Mouse (Mus musculus) heart, embryonic 14.5 days (tissue): ENCODE results near the gene Rnf24. TPM values are rescaled to one million over a fixed set of nuclear protein-coding genes. Genes with fewer than 3 reads are reported as not detected.
"Not testable (repeated sequence)": the region's sequence is repeated elsewhere in the genome, so short reads cannot be mapped to it uniquely, and the experiment has no call there.

Experiments
- ATAC-seq: fragments of 200-750 bp; cut with Nextera tagmentation; 2 replicates; pipeline ENCODE4 v1.8.0; 2017; ENCODE audit warnings: low read depth, moderate TSS enrichment; ENCODE audit not compliant: insufficient number of reproducible peaks, insufficient read depth, low FRiP score
- H3K27ac ChIP-seq, 2 experiments: fragments of 200-500 bp in 1 of 2; fragments of 300-500 bp in 1 of 2; sonication (generic) in 1 of 2; replicated peaks in 1 of 2; 2 replicates each; pipeline ENCODE4 v1.5.1; 2012 to 2014; ENCODE audit warnings: low read depth in 2 of 2, low read length in 2 of 2, control low read depth in 1 of 2, mild to moderate bottlenecking in 1 of 2, mixed read lengths in 1 of 2; ENCODE audit not compliant: control insufficient read depth in 1 of 2, insufficient read depth in 1 of 2
- H3K27me3 ChIP-seq: fragments of 300-500 bp; sonication (generic); 2 replicates; pipeline ENCODE4 v1.6.1; 2014; ENCODE audit warnings: mild to moderate bottlenecking, low read length, control low read depth; ENCODE audit not compliant: control insufficient read depth, insufficient read depth
- H3K36me3 ChIP-seq: fragments of 300-500 bp; sonication (generic); 2 replicates; pipeline ENCODE4 v1.6.1; 2014; ENCODE audit warnings: mild to moderate bottlenecking, control low read depth, low read length, mixed read lengths; ENCODE audit not compliant: control insufficient read depth, insufficient read depth
- H3K4me1 ChIP-seq, 2 experiments: fragments of 200-500 bp in 1 of 2; fragments of 300-500 bp in 1 of 2; sonication (generic) in 1 of 2; 2 replicates each; pipeline ENCODE4 v1.6.1; 2012 to 2014; ENCODE audit warnings: low read length in 2 of 2, control low read depth in 1 of 2, mixed read lengths in 1 of 2; ENCODE audit not compliant: control insufficient read depth in 2 of 2, insufficient read depth in 2 of 2
- H3K4me2 ChIP-seq: fragments of 300-500 bp; sonication (generic); 2 replicates; pipeline ENCODE4 v1.6.1; 2014; ENCODE audit warnings: mild to moderate bottlenecking, low read length
- H3K4me3 ChIP-seq, 2 experiments: fragments of 200-500 bp in 1 of 2; fragments of 300-500 bp in 1 of 2; sonication (generic) in 1 of 2; 2 replicates each; pipeline ENCODE4 v1.5.1; 2012 to 2014; ENCODE audit warnings: low read length in 2 of 2, mild to moderate bottlenecking in 2 of 2, control low read depth in 1 of 2, low read depth in 1 of 2, moderate library complexity in 1 of 2; ENCODE audit not compliant: control insufficient read depth in 1 of 2, insufficient read depth in 1 of 2
- H3K9ac ChIP-seq: fragments of 300-500 bp; sonication (generic); 2 replicates; pipeline ENCODE4 v1.6.1; 2014; ENCODE audit warnings: mild to moderate bottlenecking, low read length
- H3K9me3 ChIP-seq: fragments of 300-500 bp; sonication (generic); 2 replicates; pipeline ENCODE4 v1.6.1; 2016; ENCODE audit warnings: low read length, control low read depth; ENCODE audit not compliant: control insufficient read depth
- WGBS: fragments of 180-500 bp; shearing (Covaris S2); extraction: QIAGEN DNeasy Blood & Tissue Kit; methylation state at CpG from one replicate; pipeline ENCODE4 v1.1.7; 2014; 5-methylcytosine and 5-hydroxymethylcytosine counted together
- polyA plus RNA-seq: library from polyadenylated mRNA; unstranded; fragments of >200 nt; fragmentation: Nextera tagmentation; extraction: Ambion mirVana; gene quantifications from 2 replicates; pipeline ENCODE4 v1.2.1, GENCODE M21; 2014

Rnf24 gene
- polyA plus RNA-seq, 1 experiment from 2014 or later = 2.0 TPM

GRCm38 (mm10) chr2:131337602-131338001, 15.1 kb downstream of the Rnf24 start:
- Histone ChIP-seq H3K27ac (no peak overlapping the region), H3K27me3 (no peaks in the 10 kb centered on the region), H3K4me1 (no peaks in the 10 kb centered on the region), H3K4me3 (no peak overlapping the region), H3K36me3 (no peaks in the 10 kb centered on the region), H3K9me3 (peaks cover 3% of the 10 kb centered on the region; the same call in 1 of the 2 replicates), H3K9ac (no peak overlapping the region), H3K4me2 (no peak overlapping the region)
- no peak for ATAC-seq
- WGBS = 85% methylated on average over 6 of the region's 6 CpGs

DNA sequence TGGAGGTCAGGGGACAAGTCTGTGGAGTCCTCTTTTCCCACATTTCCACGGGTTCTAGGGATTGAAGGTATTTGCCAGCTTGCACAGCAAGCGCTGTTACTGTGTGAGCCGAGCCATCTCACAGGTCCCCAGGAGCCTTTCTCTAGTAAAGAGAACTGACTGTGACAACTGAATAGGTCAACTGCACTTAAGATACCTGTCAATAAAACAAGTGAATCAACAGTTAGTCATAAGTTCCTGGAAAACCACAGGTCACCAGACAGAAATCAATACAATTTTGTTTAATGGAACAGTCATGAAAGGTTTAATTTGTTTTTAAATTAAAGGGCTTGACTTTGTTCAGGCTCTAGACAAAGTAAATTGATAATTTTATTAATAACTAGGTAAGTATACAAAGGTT, 22.1 kb downstream of the Rnf24 start:
- H3K9ac ChIP-seq = no peak overlapping the region
- H3K27me3 ChIP-seq = no peaks in the 10 kb centered on the region
- H3K36me3 ChIP-seq = no peaks in the 10 kb centered on the region
- 75% methylated on average over 3 of the region's 3 CpGs for WGBS
- no peak overlapping the region for H3K4me2 ChIP-seq
- H3K9me3 ChIP-seq = no peaks in the 10 kb centered on the region
- no peak for ATAC-seq
- H3K4me3 ChIP-seq = no peak overlapping the region
- H3K4me1 ChIP-seq = 0 out of 4 replicates have a peak, but pooled peaks cover 0 to 4% of the 10 kb centered on the region in 2 experiments
- no peak overlapping the region for H3K27ac ChIP-seq

DNA sequence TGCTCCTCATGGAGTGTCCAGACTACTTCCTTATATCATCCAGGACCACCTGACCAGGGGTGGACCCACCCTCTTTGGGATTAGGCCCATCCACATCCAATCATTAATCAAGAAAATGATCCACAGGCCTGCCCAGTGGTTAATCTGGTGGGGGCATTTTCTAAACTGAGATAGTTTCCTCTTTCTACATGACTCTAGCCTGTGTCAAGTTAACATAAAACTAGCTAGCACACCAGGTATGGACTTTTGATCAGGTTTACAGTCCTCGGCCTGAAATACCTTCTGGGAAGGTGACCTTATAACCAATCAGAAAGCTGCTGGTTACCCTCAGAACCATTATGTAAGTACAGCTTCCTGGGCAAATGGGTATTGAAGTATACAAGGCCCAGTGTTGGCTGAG, 23.7 kb downstream of the Rnf24 start:
- 79% methylated on average over 1 of the region's 1 CpGs for WGBS
- H3K27me3 ChIP-seq = no peaks in the 10 kb centered on the region

GRCm38 (mm10) chr2:131326044-131326443, 26.6 kb downstream of the Rnf24 start:
- 64% methylated on average over 3 of the region's 3 CpGs for WGBS
- Histone ChIP-seq H3K9ac (no peak overlapping the region), H3K9me3 (no peaks in the 10 kb centered on the region), H3K27ac (no peak overlapping the region), H3K4me3 (no peak overlapping the region), H3K4me1 (peaks cover under 1 to 9% of the 10 kb centered on the region in 2 experiments; a peak in 1 of 4 replicates), H3K36me3 (no peaks in the 10 kb centered on the region), H3K4me2 (no peak overlapping the region), H3K27me3 (no peaks in the 10 kb centered on the region)
- no peak for ATAC-seq

More for the DNA sequence above, 23.7 kb downstream of the Rnf24 start:
- Histone ChIP-seq H3K9ac (no peak overlapping the region), H3K27ac (no peak overlapping the region), H3K4me2 (no peak overlapping the region), H3K4me3 (no peak overlapping the region), H3K9me3 (no peaks in the 10 kb centered on the region), H3K4me1 (0 out of 4 replicates have a peak, but pooled peaks cover 0 to 4% of the 10 kb centered on the region in 2 experiments), H3K36me3 (no peaks in the 10 kb centered on the region)
- no peak for ATAC-seq

GRCm38 (mm10) chr2:131323675-131324074, 29.0 kb downstream of the Rnf24 start:
- Histone ChIP-seq H3K27ac (no peak overlapping the region), H3K27me3 (no peaks in the 10 kb centered on the region), H3K9me3 (no peaks in the 10 kb centered on the region), H3K4me2 (no peak overlapping the region), H3K4me1 (peaks cover 2 to 10% of the 10 kb centered on the region in 2 experiments; a peak in 1 of 4 replicates), H3K4me3 (no peak overlapping the region), H3K36me3 (no peaks in the 10 kb centered on the region), H3K9ac (no peak overlapping the region)
- ATAC-seq = no peak
- WGBS = 13% methylated on average over 1 of the region's 1 CpGs

- not testable (repeated sequence) for H3K36me3 ChIP-seq, H3K4me2 ChIP-seq, H3K4me3 ChIP-seq, H3K27ac ChIP-seq, ATAC-seq, H3K9me3 ChIP-seq, H3K27me3 ChIP-seq, H3K4me1 ChIP-seq, H3K9ac ChIP-seq
- 43% methylated on average over 3 of the region's 3 CpGs for WGBS
These were observed 31.5 kb downstream of the Rnf24 start for GRCm38 (mm10) chr2:131321192-131321591.

DNA sequence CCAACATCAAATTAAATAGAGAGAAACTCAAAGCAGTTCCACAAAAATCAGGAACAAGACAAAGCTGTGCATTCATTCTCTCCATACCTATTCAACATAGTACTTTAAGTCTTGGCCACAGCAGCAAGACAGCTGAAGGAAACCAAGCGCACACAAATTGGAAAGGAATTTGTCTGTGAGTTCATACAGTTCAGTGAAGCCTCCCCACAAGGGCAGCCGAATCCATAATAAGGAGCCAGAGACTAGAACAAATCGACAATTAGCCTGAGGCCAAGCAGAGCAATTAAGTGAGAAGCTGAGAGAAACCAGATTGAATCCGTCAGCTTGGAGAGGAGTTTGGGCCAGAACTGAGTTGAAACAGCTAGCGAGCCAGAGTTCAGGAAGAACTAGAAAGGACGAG, 33.3 kb downstream of the Rnf24 start:
- H3K9ac ChIP-seq = no peak overlapping the region
- no peaks in the 10 kb centered on the region for H3K27me3 ChIP-seq
- H3K27ac ChIP-seq = no peak overlapping the region
- no peaks in the 10 kb centered on the region for H3K36me3 ChIP-seq
- peaks cover 2 to 6% of the 10 kb centered on the region in 2 experiments; a peak in 1 of 4 replicates for H3K4me1 ChIP-seq
- H3K4me2 ChIP-seq = no peak overlapping the region
- 85% methylated on average over 6 of the region's 6 CpGs for WGBS
- no peak overlapping the region for H3K4me3 ChIP-seq
- no peak for ATAC-seq
- no peaks in the 10 kb centered on the region for H3K9me3 ChIP-seq

GRCm38 (mm10) chr2:131316167-131316566, 36.5 kb downstream of the Rnf24 start:
- 78% methylated on average over 2 of the region's 2 CpGs for WGBS
- Histone ChIP-seq H3K36me3 (no peaks in the 10 kb centered on the region), H3K4me1 (peaks cover 2% of the 10 kb centered on the region in 2 experiments; a peak in 1 of 4 replicates), H3K4me3 (no peak overlapping the region), H3K27me3 (no peaks in the 10 kb centered on the region), H3K27ac (no peak overlapping the region), H3K9me3 (no peaks in the 10 kb centered on the region), H3K9ac (no peak overlapping the region), H3K4me2 (no peak overlapping the region)
- no peak for ATAC-seq
